Mouse (Mus musculus): ENCODE measurements around the gene Cbfa2t3. TPM values are rescaled to one million over a fixed set of nuclear protein-coding genes. Genes with fewer than 3 reads are reported as not detected.
A peak's percentile ranks its signal among the peaks of the same experiment; 100 is the strongest.

The Cbfa2t3 gene
- total and polyA plus RNA-seq, 2 experiments, result 0.28 to 1.3 TPM

GRCm38 (mm10) chr8:122695438-122696042, 3.4 kb downstream of the Cbfa2t3 start:
- Histone ChIP-seq H3K4me3 (ENCODE audit: insufficient read depth, low read depth, low read length) (no peak overlapping the region), H3K27ac (replicated peaks; ENCODE audit: insufficient read depth, low read depth, low read length) (peak overlapping the region; percentile 35), H3K4me1 (ENCODE audit: control insufficient read depth, insufficient read depth, low read length) (peaks cover 23% of the 10 kb centered on the region), H3K9ac (ENCODE audit: low read depth, low read length) (no peak overlapping the region), H3K36me3 (ENCODE audit: control insufficient read depth, insufficient read depth, low read length) (no peaks in the 10 kb centered on the region), H3K27me3 (ENCODE audit: control insufficient read depth, insufficient read depth, low read length) (no peaks in the 10 kb centered on the region), H3K79me2 (ENCODE audit: control insufficient read depth, insufficient read depth, low read length) (no peaks in the 10 kb centered on the region)
- no peak for TF ChIP-seq CTCF (IDR thresholded peaks at IDR 0.05; ENCODE audit: low read depth, low read length)
- no peak for TF ChIP-seq POLR2A (IDR thresholded peaks at IDR 0.05; ENCODE audit: extremely low read depth, insufficient read depth, low read length)
- peak; percentile 96 for DNase-seq (ENCODE audit: extremely low read depth, low read depth, low spot score)
- WGBS, result 35% methylated on average over 7 of the region's 7 CpGs

GRCm38 (mm10) chr8:122692152-122692551, 6.8 kb downstream of the Cbfa2t3 start:
- Histone ChIP-seq H3K27ac (replicated peaks; ENCODE audit: insufficient read depth, low read depth, low read length) (no peak overlapping the region), H3K4me3 (ENCODE audit: insufficient read depth, low read depth, low read length) (no peak overlapping the region), H3K79me2 (ENCODE audit: control insufficient read depth, insufficient read depth, low read length) (no peaks in the 10 kb centered on the region), H3K9ac (ENCODE audit: low read depth, low read length) (no peak overlapping the region), H3K27me3 (ENCODE audit: control insufficient read depth, insufficient read depth, low read length) (no peaks in the 10 kb centered on the region), H3K4me1 (ENCODE audit: control insufficient read depth, insufficient read depth, low read length) (peaks cover 23% of the 10 kb centered on the region), H3K36me3 (ENCODE audit: control insufficient read depth, insufficient read depth, low read length) (no peaks in the 10 kb centered on the region)
- no peak for TF ChIP-seq CTCF (IDR thresholded peaks at IDR 0.05; ENCODE audit: low read depth, low read length)
- no peak for TF ChIP-seq POLR2A (IDR thresholded peaks at IDR 0.05; ENCODE audit: extremely low read depth, insufficient read depth, low read length)
- no peak for DNase-seq (ENCODE audit: extremely low read depth, low read depth, low spot score)
- 89% methylated on average over 8 of the region's 8 CpGs for WGBS

- Histone ChIP-seq H3K36me3 (ENCODE audit: control insufficient read depth, insufficient read depth, low read length) (no peaks in the 10 kb centered on the region), H3K79me2 (ENCODE audit: control insufficient read depth, insufficient read depth, low read length) (no peaks in the 10 kb centered on the region), H3K27ac (replicated peaks; ENCODE audit: insufficient read depth, low read depth, low read length) (no peak overlapping the region), H3K4me3 (ENCODE audit: insufficient read depth, low read depth, low read length) (no peak overlapping the region), H3K4me1 (ENCODE audit: control insufficient read depth, insufficient read depth, low read length) (peaks cover 12% of the 10 kb centered on the region), H3K27me3 (ENCODE audit: control insufficient read depth, insufficient read depth, low read length) (no peaks in the 10 kb centered on the region), H3K9ac (ENCODE audit: low read depth, low read length) (no peak overlapping the region)
- DNase-seq (ENCODE audit: extremely low read depth, low read depth, low spot score), result peak; percentile 66
- WGBS, result 36% methylated on average over 6 of the region's 6 CpGs
- TF ChIP-seq CTCF (IDR thresholded peaks at IDR 0.05; ENCODE audit: low read depth, low read length), result no peak
- no peak for TF ChIP-seq POLR2A (IDR thresholded peaks at IDR 0.05; ENCODE audit: extremely low read depth, insufficient read depth, low read length)
These were observed 7.9 kb downstream of the Cbfa2t3 start for GRCm38 (mm10) chr8:122691018-122691417.

GRCm38 (mm10) chr8:122689315-122689714, 9.6 kb downstream of the Cbfa2t3 start:
- WGBS, result 79% methylated on average over 1 of the region's 1 CpGs
- no peak for TF ChIP-seq CTCF (IDR thresholded peaks at IDR 0.05; ENCODE audit: low read depth, low read length)
- TF ChIP-seq POLR2A (IDR thresholded peaks at IDR 0.05; ENCODE audit: extremely low read depth, insufficient read depth, low read length), result no peak
- Histone ChIP-seq H3K9ac (ENCODE audit: low read depth, low read length) (no peak overlapping the region), H3K27ac (replicated peaks; ENCODE audit: insufficient read depth, low read depth, low read length) (no peak overlapping the region), H3K4me1 (ENCODE audit: control insufficient read depth, insufficient read depth, low read length) (0 out of 2 replicates have a peak, but pooled peaks cover 3% of the 10 kb centered on the region), H3K27me3 (ENCODE audit: control insufficient read depth, insufficient read depth, low read length) (no peaks in the 10 kb centered on the region), H3K4me3 (ENCODE audit: insufficient read depth, low read depth, low read length) (no peak overlapping the region), H3K79me2 (ENCODE audit: control insufficient read depth, insufficient read depth, low read length) (no peaks in the 10 kb centered on the region), H3K36me3 (ENCODE audit: control insufficient read depth, insufficient read depth, low read length) (no peaks in the 10 kb centered on the region)
- DNase-seq (ENCODE audit: extremely low read depth, low read depth, low spot score), result no peak

GRCm38 (mm10) chr8:122686879-122687278, 12.0 kb downstream of the Cbfa2t3 start:
- Histone ChIP-seq H3K27me3 (ENCODE audit: control insufficient read depth, insufficient read depth, low read length) (no peaks in the 10 kb centered on the region), H3K79me2 (ENCODE audit: control insufficient read depth, insufficient read depth, low read length) (no peaks in the 10 kb centered on the region), H3K4me3 (ENCODE audit: insufficient read depth, low read depth, low read length) (no peak overlapping the region), H3K9ac (ENCODE audit: low read depth, low read length) (no peak overlapping the region), H3K27ac (replicated peaks; ENCODE audit: insufficient read depth, low read depth, low read length) (no peak overlapping the region), H3K36me3 (ENCODE audit: control insufficient read depth, insufficient read depth, low read length) (no peaks in the 10 kb centered on the region), H3K4me1 (ENCODE audit: control insufficient read depth, insufficient read depth, low read length) (no peaks in the 10 kb centered on the region)
- TF ChIP-seq CTCF (IDR thresholded peaks at IDR 0.05; ENCODE audit: low read depth, low read length) (no peak), POLR2A (IDR thresholded peaks at IDR 0.05; ENCODE audit: extremely low read depth, insufficient read depth, low read length) (no peak)
- WGBS, result 75% methylated on average over 9 of the region's 9 CpGs
- DNase-seq (ENCODE audit: extremely low read depth, low read depth, low spot score), result no peak

GRCm38 (mm10) chr8:122685097-122685861, 13.6 kb downstream of the Cbfa2t3 start:
- Histone ChIP-seq H3K4me3 (ENCODE audit: insufficient read depth, low read depth, low read length) (no peak overlapping the region), H3K36me3 (ENCODE audit: control insufficient read depth, insufficient read depth, low read length) (no peaks in the 10 kb centered on the region), H3K79me2 (ENCODE audit: control insufficient read depth, insufficient read depth, low read length) (no peaks in the 10 kb centered on the region), H3K27me3 (ENCODE audit: control insufficient read depth, insufficient read depth, low read length) (no peaks in the 10 kb centered on the region), H3K9ac (ENCODE audit: low read depth, low read length) (no peak overlapping the region), H3K4me1 (ENCODE audit: control insufficient read depth, insufficient read depth, low read length) (no peaks in the 10 kb centered on the region), H3K27ac (replicated peaks; ENCODE audit: insufficient read depth, low read depth, low read length) (no peak overlapping the region)
- WGBS, result 73% methylated on average over 19 of the region's 19 CpGs
- TF ChIP-seq POLR2A (IDR thresholded peaks at IDR 0.05; ENCODE audit: extremely low read depth, insufficient read depth, low read length), result no peak
- TF ChIP-seq CTCF (IDR thresholded peaks at IDR 0.05; ENCODE audit: low read depth, low read length), result no peak
- no peak for DNase-seq (ENCODE audit: extremely low read depth, low read depth, low spot score)

Data from liver, adult 2 months (tissue).